Mouse (Mus musculus): ENCODE data around the gene Ttc29. TPM values are rescaled to one million over a fixed set of nuclear protein-coding genes. Genes with fewer than 3 reads are reported as not detected.

The Ttc29 gene
- polyA plus RNA-seq, 1 experiment from 2014 or later: 1.2 TPM

DNA sequence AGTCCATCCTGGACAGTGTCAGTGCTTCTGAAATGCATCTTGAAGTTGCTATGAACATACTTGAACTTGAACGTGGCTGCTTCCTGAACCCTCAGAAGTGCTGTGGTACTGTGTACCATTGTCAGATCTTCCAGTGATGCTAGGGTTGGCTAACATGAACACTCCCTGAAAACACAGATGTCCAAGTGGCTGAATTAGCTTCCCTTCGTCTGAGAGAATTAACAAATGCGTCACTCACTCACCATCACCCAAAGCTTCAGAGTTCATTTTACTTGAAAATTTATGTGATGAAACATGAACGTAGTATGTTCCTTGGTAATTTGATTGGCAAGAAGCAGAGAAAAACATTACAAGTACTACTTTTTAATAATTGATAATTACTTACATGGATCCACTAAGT is 129.1 kb downstream of the Ttc29 start:
- no peaks in the 10 kb centered on the region for H3K9me3 ChIP-seq (replicated peaks)
- H3K36me3 ChIP-seq: no peaks in the 10 kb centered on the region
- no peak overlapping the region for H3K9ac ChIP-seq
- no peak overlapping the region for H3K27ac ChIP-seq
- no peak overlapping the region for H3K4me2 ChIP-seq (replicated peaks)
- H3K4me3 ChIP-seq: no peak overlapping the region
- H3K27me3 ChIP-seq: no peaks in the 10 kb centered on the region
- WGBS: 83% methylated on average over 4 of the region's 4 CpGs
- no peak for ATAC-seq (ENCODE audit: low FRiP score)
- H3K4me1 ChIP-seq: peaks cover 2% of the 10 kb centered on the region; the same call in 1 of the 2 replicates

- no peak overlapping the region for H3K9ac ChIP-seq
- no peaks in the 10 kb centered on the region for H3K36me3 ChIP-seq
- 41% methylated on average over 2 of the region's 2 CpGs for WGBS
- H3K27ac ChIP-seq: no peak overlapping the region
- ATAC-seq (ENCODE audit: low FRiP score): no peak
- H3K4me3 ChIP-seq: no peak overlapping the region
- H3K9me3 ChIP-seq (replicated peaks): no peaks in the 10 kb centered on the region
- no peak overlapping the region for H3K4me2 ChIP-seq (replicated peaks)
- no peaks in the 10 kb centered on the region for H3K27me3 ChIP-seq
- peaks cover 2% of the 10 kb centered on the region; the same call in 1 of the 2 replicates for H3K4me1 ChIP-seq
These were observed 130.9 kb downstream of the Ttc29 start for GRCm38 (mm10) chr8:78344006-78344405.

DNA sequence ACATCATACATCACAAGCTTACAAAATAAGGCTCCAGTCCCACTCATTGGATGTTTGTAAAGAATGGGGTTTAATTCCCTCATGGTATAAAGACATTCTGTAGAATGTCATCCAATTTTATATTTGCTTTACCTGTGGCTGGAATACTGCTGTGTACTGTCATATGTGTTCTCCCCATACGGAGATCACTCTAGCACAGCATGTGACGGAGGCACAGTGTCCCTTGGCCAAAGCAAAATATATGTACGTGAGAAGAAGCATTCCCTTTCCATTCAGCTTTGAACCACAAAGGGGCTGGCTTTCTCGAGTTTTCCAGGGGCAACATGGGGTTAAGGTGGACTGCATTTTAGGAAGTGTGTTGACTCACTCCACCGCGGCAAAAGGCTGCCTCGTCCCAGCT is 132.6 kb downstream of the Ttc29 start:
- no peak overlapping the region for H3K4me3 ChIP-seq
- no peak overlapping the region for H3K27ac ChIP-seq
- no peak for ATAC-seq (ENCODE audit: low FRiP score)
- H3K4me2 ChIP-seq (replicated peaks): peak overlapping the region; percentile 28; the same call in 1 of the 2 replicates
- no peak overlapping the region for H3K9ac ChIP-seq
- no peaks in the 10 kb centered on the region for H3K27me3 ChIP-seq
- WGBS: 41% methylated on average over 7 of the region's 7 CpGs
- no peaks in the 10 kb centered on the region for H3K9me3 ChIP-seq (replicated peaks)
- H3K36me3 ChIP-seq: no peaks in the 10 kb centered on the region
- peaks cover 2% of the 10 kb centered on the region; the same call in 1 of the 2 replicates for H3K4me1 ChIP-seq

GRCm38 (mm10) chr8:78346131-78346621 is 133.1 kb downstream of the Ttc29 start:
- H3K36me3 ChIP-seq: no peaks in the 10 kb centered on the region
- no peak overlapping the region for H3K4me3 ChIP-seq
- H3K9ac ChIP-seq: no peak overlapping the region
- H3K4me1 ChIP-seq: no peaks in the 10 kb centered on the region; the same call in 1 of the 2 replicates
- no peaks in the 10 kb centered on the region for H3K27me3 ChIP-seq
- 14% methylated on average over 11 of the region's 11 CpGs for WGBS
- H3K27ac ChIP-seq: no peak overlapping the region
- peak; percentile 89 for ATAC-seq (ENCODE audit: low FRiP score)
- H3K9me3 ChIP-seq (replicated peaks): no peaks in the 10 kb centered on the region
- peak overlapping the region; percentile 28 for H3K4me2 ChIP-seq (replicated peaks)

GRCm38 (mm10) chr8:78353902-78354301 is 140.8 kb downstream of the Ttc29 start:
- no peaks in the 10 kb centered on the region for H3K27me3 ChIP-seq
- no peaks in the 10 kb centered on the region for H3K4me1 ChIP-seq
- no peaks in the 10 kb centered on the region for H3K9me3 ChIP-seq (replicated peaks)
- no peak overlapping the region for H3K4me2 ChIP-seq (replicated peaks)
- WGBS: 78% methylated on average over 5 of the region's 5 CpGs
- H3K36me3 ChIP-seq: no peaks in the 10 kb centered on the region
- no peak overlapping the region for H3K9ac ChIP-seq
- no peak overlapping the region for H3K4me3 ChIP-seq
- no peak overlapping the region for H3K27ac ChIP-seq
- ATAC-seq (ENCODE audit: low FRiP score): no peak

DNA sequence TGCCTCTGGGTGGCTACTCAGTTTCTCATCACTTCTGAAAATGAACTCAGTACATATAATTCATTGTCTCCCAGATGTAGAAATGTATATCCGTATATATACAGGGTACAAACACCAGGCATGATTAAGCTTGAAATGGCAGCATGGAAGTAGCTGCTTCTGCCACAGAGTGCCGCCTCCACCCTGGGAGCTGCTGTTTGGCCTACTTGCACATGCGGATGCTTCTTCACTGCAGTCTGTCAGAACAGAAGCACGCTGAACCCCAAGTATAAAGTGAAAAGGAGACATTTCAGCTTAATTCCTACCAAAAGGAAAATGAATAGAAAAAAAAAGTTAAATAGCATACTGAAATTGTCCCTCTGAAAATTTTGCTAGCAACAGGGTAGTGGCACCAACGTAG is 141.7 kb downstream of the Ttc29 start:
- Histone ChIP-seq H3K27ac (no peak overlapping the region), H3K36me3 (no peaks in the 10 kb centered on the region), H3K4me3 (no peak overlapping the region), H3K27me3 (no peaks in the 10 kb centered on the region), H3K9me3 (replicated peaks) (no peaks in the 10 kb centered on the region), H3K4me2 (replicated peaks) (no peak overlapping the region), H3K9ac (no peak overlapping the region), H3K4me1 (no peaks in the 10 kb centered on the region)
- ATAC-seq (ENCODE audit: low FRiP score): no peak
- 86% methylated on average over 5 of the region's 5 CpGs for WGBS

GRCm38 (mm10) chr8:78390756-78391155 is 177.7 kb downstream of the Ttc29 start:
- Histone ChIP-seq H3K4me3 (no peak overlapping the region), H3K9ac (no peak overlapping the region), H3K4me2 (replicated peaks) (no peak overlapping the region), H3K27me3 (no peaks in the 10 kb centered on the region), H3K36me3 (no peaks in the 10 kb centered on the region), H3K4me1 (no peaks in the 10 kb centered on the region), H3K27ac (no peak overlapping the region), H3K9me3 (replicated peaks) (no peaks in the 10 kb centered on the region)
- 91% methylated on average over 7 of the region's 7 CpGs for WGBS
- ATAC-seq (ENCODE audit: low FRiP score): no peak

GRCm38 (mm10) chr8:78419272-78419671 is 206.2 kb downstream of the Ttc29 start:
- H3K27ac ChIP-seq: no peak overlapping the region
- peaks cover 14% of the 10 kb centered on the region for H3K4me1 ChIP-seq
- H3K36me3 ChIP-seq: no peaks in the 10 kb centered on the region
- H3K27me3 ChIP-seq: peaks cover 50% of the 10 kb centered on the region
- H3K4me2 ChIP-seq (replicated peaks): peak overlapping the region; percentile 70
- no peak for ATAC-seq (ENCODE audit: low FRiP score)
- H3K9me3 ChIP-seq (replicated peaks): no peaks in the 10 kb centered on the region
- WGBS: 27% methylated on average over 4 of the region's 4 CpGs
- no peak overlapping the region for H3K9ac ChIP-seq
- H3K4me3 ChIP-seq: no peak overlapping the region

- peaks cover 58% of the 10 kb centered on the region for H3K27me3 ChIP-seq
- peak overlapping the region; percentile 64 for H3K27ac ChIP-seq
- ATAC-seq (ENCODE audit: low FRiP score): peak; percentile 82
- no peaks in the 10 kb centered on the region for H3K9me3 ChIP-seq (replicated peaks)
- 1% methylated on average over 18 of the region's 19 CpGs for WGBS
- H3K4me3 ChIP-seq: peak overlapping the region; percentile 32
- H3K36me3 ChIP-seq: no peaks in the 10 kb centered on the region
- peak overlapping the region; percentile 41 for H3K9ac ChIP-seq
- H3K4me1 ChIP-seq: peaks cover 14% of the 10 kb centered on the region
- H3K4me2 ChIP-seq (replicated peaks): peak overlapping the region; percentile 70
These were observed 207.0 kb downstream of the Ttc29 start for GRCm38 (mm10) chr8:78420101-78420503.

- Histone ChIP-seq H3K9ac (no peak overlapping the region), H3K9me3 (replicated peaks) (no peaks in the 10 kb centered on the region), H3K4me3 (no peak overlapping the region), H3K4me1 (peaks cover 31% of the 10 kb centered on the region), H3K36me3 (no peaks in the 10 kb centered on the region), H3K27me3 (peaks cover 82% of the 10 kb centered on the region), H3K4me2 (replicated peaks) (no peak overlapping the region), H3K27ac (no peak overlapping the region)
- no peak for ATAC-seq (ENCODE audit: low FRiP score)
- 0% methylated on average over 1 of the region's 1 CpGs for WGBS
These were observed 210.8 kb downstream of the Ttc29 start for GRCm38 (mm10) chr8:78423937-78424336.

GRCm38 (mm10) chr8:78426455-78426854 is 213.4 kb downstream of the Ttc29 start:
- H3K9ac ChIP-seq: no peak overlapping the region
- H3K4me2 ChIP-seq (replicated peaks): peak overlapping the region; percentile 48
- H3K36me3 ChIP-seq: no peaks in the 10 kb centered on the region
- peaks cover 17% of the 10 kb centered on the region for H3K4me1 ChIP-seq
- peaks cover 81% of the 10 kb centered on the region for H3K27me3 ChIP-seq
- peak; percentile 75 for ATAC-seq (ENCODE audit: low FRiP score)
- under 1% methylated on average over 10 of the region's 10 CpGs for WGBS
- no peaks in the 10 kb centered on the region for H3K9me3 ChIP-seq (replicated peaks)
- H3K4me3 ChIP-seq: peak overlapping the region; percentile 23
- peak overlapping the region; percentile 79 for H3K27ac ChIP-seq

DNA sequence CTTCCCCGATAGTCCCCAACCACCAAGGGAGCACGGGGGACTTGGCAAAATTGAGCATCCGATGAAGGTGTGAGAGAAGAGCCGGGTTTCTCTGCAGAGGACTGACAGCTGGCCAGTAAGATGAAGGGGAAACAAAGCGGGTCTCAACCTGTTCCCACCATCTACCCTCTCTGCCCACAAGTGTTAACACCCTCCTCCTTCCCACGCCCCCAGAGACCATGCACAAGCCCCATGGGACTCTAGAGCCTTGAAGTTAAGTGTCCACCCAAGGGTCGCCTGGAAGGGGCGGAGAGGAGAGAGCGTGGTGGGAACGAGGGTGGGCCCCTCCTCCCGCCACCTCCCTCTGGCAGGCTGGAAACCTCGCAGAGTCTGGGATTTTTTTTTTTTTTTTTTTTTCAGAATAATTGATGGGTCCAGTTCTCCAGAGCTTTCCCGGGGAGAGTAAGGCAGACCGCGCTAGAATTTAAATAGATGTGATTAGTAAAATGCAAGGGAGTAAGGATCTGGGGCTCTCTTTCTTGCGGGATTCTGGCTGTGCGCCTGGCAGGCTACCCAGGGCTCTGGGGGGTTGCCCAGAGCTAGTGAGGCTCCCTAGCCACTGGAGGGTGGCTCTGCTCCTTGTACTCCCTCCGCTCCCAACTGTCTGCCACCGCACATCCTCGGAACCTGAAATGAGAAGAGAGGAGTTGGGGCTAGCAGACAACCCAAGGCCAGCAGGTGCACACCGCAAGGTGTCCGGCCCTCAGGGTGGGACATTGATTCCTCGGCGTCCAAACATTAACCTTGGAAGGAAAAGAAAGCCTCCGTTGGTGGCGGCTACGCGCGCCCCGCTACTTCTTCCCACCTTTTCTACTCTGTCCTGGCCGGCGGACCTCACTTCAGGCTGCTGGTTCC is 214.0 kb downstream of the Ttc29 start:
- Histone ChIP-seq H3K4me3 (peak overlapping the region; percentile 23), H3K9ac (peak overlapping the region; percentile 14; the same call in 1 of the 2 replicates), H3K27me3 (peaks cover 83% of the 10 kb centered on the region), H3K27ac (peak overlapping the region; percentile 79), H3K4me1 (peaks cover 17% of the 10 kb centered on the region), H3K36me3 (no peaks in the 10 kb centered on the region), H3K4me2 (replicated peaks) (peak overlapping the region; percentile 48), H3K9me3 (replicated peaks) (no peaks in the 10 kb centered on the region)
- WGBS: 2% methylated on average over 31 of the region's 32 CpGs
- ATAC-seq (ENCODE audit: low FRiP score): peak; percentile 62

Data from hindbrain, embryonic 12.5 days (tissue).